Mouse (Mus musculus) lung, embryonic 14.5 days (tissue): ENCODE results near the gene Cd81. TPM values are rescaled to one million over a fixed set of nuclear protein-coding genes. Genes with fewer than 3 reads are reported as not detected.

ENCODE experiments used
- ATAC-seq: fragments of 200-750 bp; cut with Nextera tagmentation; 2 replicates; pipeline ENCODE4 v1.8.0; 2017; ENCODE audit warnings: mild to moderate bottlenecking, moderate TSS enrichment, moderate library complexity; ENCODE audit not compliant: insufficient read depth
- DNase-seq: peaks from one replicate; pipeline ENCODE4 v3.0.0-alpha.2; 2015
- H3K27ac ChIP-seq: fragments of 300-500 bp; sonication (generic); 2 replicates; pipeline ENCODE4 v1.5.1; 2014; ENCODE audit warnings: low read depth, mild to moderate bottlenecking, moderate library complexity
- H3K27me3 ChIP-seq: fragments of 300-500 bp; sonication (generic); 2 replicates; pipeline ENCODE4 v1.6.1; 2014; ENCODE audit warnings: low read length, control low read depth; ENCODE audit not compliant: insufficient read depth
- H3K36me3 ChIP-seq: fragments of 300-500 bp; sonication (generic); 2 replicates; pipeline ENCODE4 v1.6.1; 2014; ENCODE audit warnings: control low read depth; ENCODE audit not compliant: insufficient read depth
- H3K4me1 ChIP-seq: fragments of 300-500 bp; sonication (generic); 2 replicates; pipeline ENCODE4 v1.6.1; 2014; ENCODE audit warnings: antibody characterized with exemption, control low read depth; ENCODE audit not compliant: insufficient read depth
- H3K4me2 ChIP-seq: fragments of 300-500 bp; sonication (generic); 2 replicates; pipeline ENCODE4 v1.6.1; 2014; ENCODE audit warnings: mild to moderate bottlenecking
- H3K4me3 ChIP-seq: fragments of 300-500 bp; sonication (generic); 2 replicates; pipeline ENCODE4 v1.5.1; 2014; ENCODE audit warnings: low read depth, low read length
- H3K9ac ChIP-seq: fragments of 300-500 bp; sonication (generic); 2 replicates; pipeline ENCODE4 v1.6.1; 2014
- H3K9me3 ChIP-seq: fragments of 300-500 bp; sonication (generic); 2 replicates; pipeline ENCODE4 v1.6.1; 2016; ENCODE audit warnings: low read depth, low read length, control low read depth
- CTCF ChIP-seq: IDR thresholded peaks from 2 replicates; pipeline ENCODE4 v1.5.1; 2016; ENCODE audit warnings: antibody characterized with exemption, low read depth
- WGBS: fragments of 180-500 bp; shearing (Covaris S2); extraction: QIAGEN DNeasy Blood & Tissue Kit; methylation state at CpG from one replicate; pipeline ENCODE4 v1.1.7; 2014; 5-methylcytosine and 5-hydroxymethylcytosine counted together
- polyA plus RNA-seq: library from polyadenylated mRNA; unstranded; fragments of >200 nt; fragmentation: Nextera tagmentation; extraction: Ambion mirVana; gene quantifications from 2 replicates; pipeline ENCODE4 v1.2.1, GENCODE M21; 2014

The Cd81 gene
- polyA plus RNA-seq, 1 experiment from 2014 or later = 667 TPM

- H3K9ac ChIP-seq = no peak overlapping the region
- H3K27ac ChIP-seq = peak overlapping the region; percentile 91
- H3K9me3 ChIP-seq = no peaks in the 10 kb centered on the region
- peaks cover 37% of the 10 kb centered on the region for H3K4me1 ChIP-seq
- no peak for TF ChIP-seq CTCF
- DNase-seq = no peak
- H3K27me3 ChIP-seq = no peaks in the 10 kb centered on the region
- no peak overlapping the region; the same call in 1 of the 2 replicates for H3K4me2 ChIP-seq
- no peak for ATAC-seq
- no peak overlapping the region for H3K4me3 ChIP-seq
- WGBS = 78% methylated on average over 7 of the region's 7 CpGs
- no peaks in the 10 kb centered on the region for H3K36me3 ChIP-seq
These were observed 37.5 kb upstream of the Cd81 start for GRCm38 (mm10) chr7:143014862-143015659.

- peak; percentile 93 for DNase-seq
- WGBS = 0% methylated on average over 1 of the region's 1 CpGs
- Histone ChIP-seq H3K4me3 (no peak overlapping the region), H3K9ac (no peak overlapping the region), H3K27ac (peak overlapping the region; percentile 91), H3K36me3 (no peaks in the 10 kb centered on the region), H3K9me3 (no peaks in the 10 kb centered on the region), H3K4me1 (peaks cover 37% of the 10 kb centered on the region), H3K27me3 (no peaks in the 10 kb centered on the region), H3K4me2 (peak overlapping the region; percentile 41)
- peak; percentile 87 for ATAC-seq
- no peak for TF ChIP-seq CTCF
These were observed 36.6 kb upstream of the Cd81 start for GRCm38 (mm10) chr7:143015755-143016423.

- peak overlapping the region; percentile 91 for H3K27ac ChIP-seq
- peak; percentile 67 for ATAC-seq
- H3K4me2 ChIP-seq = peak overlapping the region; percentile 41
- TF ChIP-seq CTCF = no peak
- no peaks in the 10 kb centered on the region for H3K36me3 ChIP-seq
- no peak overlapping the region for H3K9ac ChIP-seq
- H3K9me3 ChIP-seq = no peaks in the 10 kb centered on the region
- no peaks in the 10 kb centered on the region for H3K27me3 ChIP-seq
- H3K4me3 ChIP-seq = no peak overlapping the region
- H3K4me1 ChIP-seq = peaks cover 35% of the 10 kb centered on the region
- 49% methylated on average over 9 of the region's 9 CpGs for WGBS
- no peak for DNase-seq
These were observed 36.0 kb upstream of the Cd81 start for GRCm38 (mm10) chr7:143016424-143017142.

- Histone ChIP-seq H3K4me1 (peaks cover 30% of the 10 kb centered on the region), H3K27ac (peak overlapping the region; percentile 91), H3K4me2 (no peak overlapping the region), H3K9ac (no peak overlapping the region), H3K9me3 (no peaks in the 10 kb centered on the region), H3K27me3 (no peaks in the 10 kb centered on the region), H3K4me3 (no peak overlapping the region), H3K36me3 (no peaks in the 10 kb centered on the region)
- DNase-seq (no peak), ATAC-seq (no peak)
- no peak for TF ChIP-seq CTCF
- 71% methylated on average over 4 of the region's 4 CpGs for WGBS
These were observed 35.4 kb upstream of the Cd81 start for GRCm38 (mm10) chr7:143017181-143017580.

GRCm38 (mm10) chr7:143020040-143020439 is 32.5 kb upstream of the Cd81 start:
- TF ChIP-seq CTCF = no peak
- Histone ChIP-seq H3K4me2 (no peak overlapping the region), H3K27ac (no peak overlapping the region), H3K9ac (no peak overlapping the region), H3K27me3 (no peaks in the 10 kb centered on the region), H3K36me3 (no peaks in the 10 kb centered on the region), H3K9me3 (no peaks in the 10 kb centered on the region), H3K4me3 (no peak overlapping the region), H3K4me1 (peaks cover 19% of the 10 kb centered on the region)
- DNase-seq (no peak), ATAC-seq (no peak)

GRCm38 (mm10) chr7:143020764-143021163 is 31.8 kb upstream of the Cd81 start:
- H3K9me3 ChIP-seq = no peaks in the 10 kb centered on the region
- H3K27me3 ChIP-seq = no peaks in the 10 kb centered on the region
- no peak overlapping the region for H3K9ac ChIP-seq
- H3K36me3 ChIP-seq = no peaks in the 10 kb centered on the region
- H3K4me3 ChIP-seq = no peak overlapping the region
- DNase-seq = no peak
- peaks cover 12% of the 10 kb centered on the region for H3K4me1 ChIP-seq
- no peak for ATAC-seq
- no peak overlapping the region for H3K4me2 ChIP-seq
- H3K27ac ChIP-seq = no peak overlapping the region
- 74% methylated on average over 3 of the region's 3 CpGs for WGBS
- TF ChIP-seq CTCF = no peak
